9 mouse cellular contexts compared by ENCODE assay signal in the genomic region with DNA sequence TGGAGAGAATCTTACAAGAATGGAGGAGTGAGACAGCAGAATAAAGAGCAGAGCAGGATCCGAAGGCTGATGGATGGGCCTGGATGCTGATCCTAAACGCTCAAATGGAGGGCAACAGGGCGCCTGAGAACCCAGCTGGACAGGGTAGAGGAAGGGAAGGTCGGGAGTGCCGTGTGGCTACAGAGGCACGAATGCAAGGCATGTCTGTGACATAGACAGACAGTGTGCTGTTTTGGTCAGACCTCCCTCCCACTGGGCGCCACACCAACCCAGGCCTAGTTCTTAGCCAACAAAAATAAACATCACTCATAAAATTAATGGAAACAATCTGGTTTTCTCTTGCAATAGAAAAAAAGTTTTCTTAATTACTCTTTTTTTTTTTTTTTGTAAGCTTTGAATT.
A peak's percentile ranks its signal among the peaks of the same experiment; 100 is the strongest.
DNase-seq lines count a peak whose midpoint lies in the region; ATAC-seq and TF ChIP-seq lines count a peak whose summit lies in the region.
"Had no signal": no experiment of that assay in that cellular context is flagged by ENCODE, and none has a peak within 500 bp of the region (broad histone marks: within the 10 kb centered on the region; RNA-seq: fewer than 3 reads in every experiment).

No protein-coding gene starts in this region.

- intact Hi-C loops in heart, postnatal 14 days (cut with DNase I): no loop called here

- no peak for TF ChIP-seq EP300 in stomach, postnatal 0 days (optimal IDR thresholded peaks at IDR 0.05)

- no peak for DNase-seq in stomach, postnatal 0 days (ENCODE audit: low spot score)
- DNase-seq in heart, postnatal 14 days: peak; percentile 43 to 57
- DNase-seq in kidney, postnatal 36 days: peak; percentile 42 to 49
- DNase-seq in thymus, postnatal 25 days: no peak
- DNase-seq in layer of hippocampus, postnatal 14 days (ENCODE audit: low spot score in 2 of 2): no peak
- DNase-seq in frontal cortex, postnatal 14 days (ENCODE audit: low spot score in 2 of 2): no peak
- DNase-seq: thymus, adult 18-20 months had no signal

- no peaks in the 10 kb centered on the region for H3K9me3 ChIP-seq in stomach, embryonic 16.5 days (replicated peaks; ENCODE audit: control insufficient read depth, low read length)
- H3K9me3 ChIP-seq in stomach, postnatal 0 days (ENCODE audit: control insufficient read depth, low read length): no peaks in the 10 kb centered on the region
- H3K9me3 ChIP-seq: midbrain, embryonic 13.5 days had no signal

- no peaks in the 10 kb centered on the region for H3K4me1 ChIP-seq in stomach, embryonic 16.5 days (ENCODE audit: control insufficient read depth, insufficient read depth, low read length)
- no peaks in the 10 kb centered on the region for H3K4me1 ChIP-seq in stomach, postnatal 0 days (replicated peaks; ENCODE audit: control insufficient read depth, insufficient read depth)

- TF ChIP-seq CTCF in stomach, postnatal 0 days (IDR thresholded peaks at IDR 0.05; ENCODE audit: low read depth): no peak

- ATAC-seq in stomach, embryonic 16.5 days (ENCODE audit: insufficient read depth, low FRiP score): no peak; the same call in 1 of the 2 replicates
- no peak for ATAC-seq in stomach, postnatal 0 days (ENCODE audit: low FRiP score, low TSS enrichment)
- ATAC-seq: midbrain, embryonic 13.5 days had no signal

- 55% methylated on average over 7 of the region's 7 CpGs for WGBS in stomach, embryonic 16.5 days
- WGBS in stomach, postnatal 0 days: 57% methylated on average over 7 of the region's 7 CpGs

- no peak overlapping the region for H3K9ac ChIP-seq in stomach, embryonic 16.5 days (ENCODE audit: low read length)
- H3K9ac ChIP-seq in stomach, postnatal 0 days (ENCODE audit: low read length): no peak overlapping the region
- H3K9ac ChIP-seq: midbrain, embryonic 13.5 days had no signal

- H3K4me2 ChIP-seq in stomach, embryonic 16.5 days (ENCODE audit: low read depth, low read length): no peak overlapping the region
- no peak overlapping the region for H3K4me2 ChIP-seq in stomach, postnatal 0 days (replicated peaks; ENCODE audit: low read depth)
- H3K4me2 ChIP-seq: midbrain, embryonic 13.5 days had no signal

- 0 out of 2 replicates have a peak overlapping the region, but pooled peaks have one; percentile 22 for H3K27ac ChIP-seq in stomach, embryonic 16.5 days (ENCODE audit: low read length)
- H3K27ac ChIP-seq in stomach, postnatal 0 days (replicated peaks): no peak overlapping the region
- H3K27ac ChIP-seq: midbrain, embryonic 13.5 days had no signal

- H3K4me3 ChIP-seq in stomach, embryonic 16.5 days (replicated peaks; ENCODE audit: low read length): no peak overlapping the region
- no peak overlapping the region for H3K4me3 ChIP-seq in stomach, postnatal 0 days (ENCODE audit: low read depth, low read length)
- H3K4me3 ChIP-seq: midbrain, embryonic 13.5 days had no signal

- H3K36me3 ChIP-seq in stomach, embryonic 16.5 days (ENCODE audit: control insufficient read depth, insufficient read depth, low read length): no peaks in the 10 kb centered on the region
- H3K36me3 ChIP-seq in stomach, postnatal 0 days (ENCODE audit: control insufficient read depth, insufficient read depth, low read length): no peaks in the 10 kb centered on the region
- H3K36me3 ChIP-seq: midbrain, embryonic 13.5 days had no signal

- no peaks in the 10 kb centered on the region for H3K27me3 ChIP-seq in stomach, embryonic 16.5 days (ENCODE audit: control insufficient read depth, insufficient read depth, low read length)
- no peaks in the 10 kb centered on the region for H3K27me3 ChIP-seq in stomach, postnatal 0 days (ENCODE audit: control insufficient read depth, insufficient read depth, low read length)
- H3K27me3 ChIP-seq: midbrain, embryonic 13.5 days had no signal

Comparison
In these comparisons a context has a peak if more than half of its experiments do, and no peak if none do; other contexts are left out.
1. DNase-seq: peak in heart, postnatal 14 days (2 of 2) and kidney, postnatal 36 days (2 of 2); none in stomach, postnatal 0 days (single experiment), thymus, postnatal 25 days (single experiment), layer of hippocampus, postnatal 14 days (0 of 2) and frontal cortex, postnatal 14 days (0 of 2).